Comparison of ENCODE assay signal across 8 mouse cellular contexts in genomic region chr3:131302452-131303319, GRCm38 (mm10). TPM values are rescaled to one million over a fixed set of nuclear protein-coding genes. Genes with fewer than 3 reads are reported as not detected.
DNase-seq lines count a peak whose midpoint lies in the region; ATAC-seq lines count a peak whose summit lies in the region.

Gene Cyp2u1, minus strand, starts transcription at chr3:131303227.

- peak; percentile 99 for ATAC-seq in activated CD4-positive, CD25-positive, alpha-beta regulatory T cell, adult 4 months
- ATAC-seq in common myeloid progenitor, adult 5-6 weeks (replicated peaks; ENCODE audit: low read depth, poor library complexity, severe bottlenecking) = peak; percentile 98

- peaks cover 13% of the 10 kb centered on the region for H3K9me3 ChIP-seq in megakaryocyte, embryonic 14.5 days

- DNase-seq in gastrocnemius, postnatal 10 days = peak; percentile 85
- DNase-seq in induced T-regulatory cell, adult 2 months (ENCODE audit: low read depth) = peak; percentile 91
- peak; percentile 79 to 92 for DNase-seq in left cerebral cortex, adult 9 months (ENCODE audit: low spot score in 2 of 2)
- peak; percentile 90 to 95 for DNase-seq in right cerebral cortex, adult 2 months (ENCODE audit: low spot score in 2 of 2)
- DNase-seq in urinary bladder, postnatal 10 days (ENCODE audit: low spot score) = peak; percentile 32

- peak within 1 kb of the TSS; percentile 94 for H3K4me3 ChIP-seq in megakaryocyte, embryonic 14.5 days (replicated peaks)

- H3K27me3 ChIP-seq in megakaryocyte, embryonic 14.5 days (replicated peaks) = peaks cover 22% of the 10 kb centered on the region

- no peaks in the 10 kb centered on the region for H3K36me3 ChIP-seq in megakaryocyte, embryonic 14.5 days (replicated peaks; ENCODE audit: low read length)

- H3K4me1 ChIP-seq in megakaryocyte, embryonic 14.5 days = peaks cover 12% of the 10 kb centered on the region

RNA-seq across cellular contexts. Expression of gene Cyp2u1, which starts in this region (rescaled TPM):
- 1 to 10 TPM in 1 of 2 experiments, under 1 TPM in 1; 0.98 to 1.0 TPM for polyA plus RNA-seq in activated CD4-positive, CD25-positive, alpha-beta regulatory T cell, adult 4 months (2017; shearing (Covaris generic))
- total RNA-seq in common myeloid progenitor, adult 5-6 weeks (2017) = 0.23 and 0.24 TPM in 2 replicates
- 1 to 10 TPM; 3.5 to 5.8 TPM for total RNA-seq in gastrocnemius, postnatal 10 days (2021)
- not detected in 2 replicates for polyA plus RNA-seq in megakaryocyte, embryonic 14.5 days (2012; ENCODE audit: insufficient read depth, low replicate concordance)

Comparison
In these comparisons a context has a peak if more than half of its experiments do, and no peak if none do; other contexts are left out.
1. Peak in every context shown above with its lines: DNase-seq, ATAC-seq and H3K4me3 ChIP-seq.
2. Peak in ATAC-seq in common myeloid progenitor, adult 5-6 weeks; RNA of the gene not detected or under 1 TPM.
3. DNase-seq: peak in every context shown above with its lines; median percentile 92 in right cerebral cortex, adult 2 months; 91 in induced T-regulatory cell, adult 2 months; 86 in left cerebral cortex, adult 9 months; 85 in gastrocnemius, postnatal 10 days; 32 in urinary bladder, postnatal 10 days.